Mouse (Mus musculus) central nervous system, embryonic 11.5 days (tissue): ENCODE results near the gene Pdcd11. TPM values are rescaled to one million over a fixed set of nuclear protein-coding genes. Genes with fewer than 3 reads are reported as not detected.

Source experiments
- polyA plus RNA-seq: library from polyadenylated mRNA; depleted of rRNA; stranded (reverse); fragments of >200 nt; gene quantifications from 2 replicates; pipeline ENCODE4 v1.2.3, GENCODE M21; 2012; rRNA removed

Pdcd11 gene
- 23.1 and 32.7 TPM in 2 replicates for polyA plus RNA-seq

DNA sequence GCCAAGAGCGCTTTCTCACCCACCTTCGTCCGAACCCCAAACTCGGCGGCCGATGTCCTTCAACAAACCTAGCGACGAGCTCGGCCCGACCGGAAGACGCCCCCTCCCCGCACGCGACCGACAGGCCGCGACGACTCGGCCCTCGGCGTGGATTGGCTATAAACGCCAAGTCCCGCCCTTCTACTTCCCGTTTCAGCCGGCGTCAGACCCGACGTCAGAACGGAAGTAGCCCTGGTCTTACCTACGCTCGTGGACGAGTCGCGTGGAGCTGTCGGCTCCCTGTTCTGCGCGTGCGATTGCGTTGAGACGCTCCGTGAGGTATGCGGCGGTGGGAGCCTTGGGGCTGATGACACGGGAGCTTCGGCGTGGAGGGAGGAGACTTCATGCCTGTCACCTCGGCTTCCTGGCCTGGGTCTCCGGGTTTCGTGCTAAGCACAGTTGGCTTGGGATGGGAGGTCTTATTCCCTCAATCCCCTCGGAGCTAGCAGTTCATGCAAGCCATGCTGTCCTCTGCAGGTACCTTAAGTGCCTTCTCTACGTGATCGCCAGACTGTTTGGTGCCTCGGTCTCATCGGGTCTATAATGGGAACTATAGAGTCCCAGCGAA lies at the start of gene Pdcd11, which contains the start of gene Usmg5:
Gene Pdcd11 (plus strand): TSS at position 219 of the 607 bp plus-strand sequence.
Gene Usmg5 (minus strand): TSS at position 98 of the 607 bp plus-strand sequence.

DNA sequence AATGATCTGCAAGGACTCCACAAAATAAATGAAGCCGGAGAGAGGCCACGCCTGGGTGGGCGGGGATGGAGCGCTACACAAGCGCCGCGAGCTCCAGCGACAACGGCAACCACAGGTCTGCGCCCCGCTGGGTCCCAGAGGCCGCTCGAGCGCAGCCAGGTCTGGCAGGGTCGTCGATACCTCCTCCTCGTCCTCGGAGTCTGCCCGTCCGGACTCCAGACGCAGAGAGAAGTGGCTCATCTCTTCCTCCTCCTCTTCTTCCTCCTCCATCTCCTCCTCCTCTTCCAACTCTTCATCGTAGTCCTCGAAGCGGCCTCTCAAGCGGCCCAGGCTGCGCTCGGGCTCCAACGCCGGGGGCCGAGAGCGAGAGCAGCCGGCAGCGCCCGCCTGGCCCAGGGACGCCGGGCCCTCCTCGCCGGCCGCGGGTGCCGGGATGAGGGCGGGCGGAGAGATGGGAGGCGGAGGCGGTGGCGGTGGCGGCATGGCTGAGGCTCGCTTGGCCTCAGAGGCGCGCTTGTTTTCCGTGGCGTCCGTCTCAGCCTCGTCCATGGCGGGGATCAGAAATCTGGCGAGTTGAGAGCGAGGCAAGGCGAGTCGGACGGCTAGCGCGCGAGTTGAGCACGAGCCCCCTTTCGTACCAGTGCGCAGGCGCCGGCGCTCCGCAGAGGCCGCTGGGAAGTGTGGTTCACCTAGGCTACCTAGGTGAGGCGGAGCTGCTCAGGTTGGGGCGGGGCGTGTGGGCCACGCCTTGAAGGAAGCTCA lies 40.1 kb upstream of the Pdcd11 start, which contains the start of gene Pcgf6:
Gene Pcgf6 (minus strand): TSS at position 636 of the 762 bp plus-strand sequence.

DNA sequence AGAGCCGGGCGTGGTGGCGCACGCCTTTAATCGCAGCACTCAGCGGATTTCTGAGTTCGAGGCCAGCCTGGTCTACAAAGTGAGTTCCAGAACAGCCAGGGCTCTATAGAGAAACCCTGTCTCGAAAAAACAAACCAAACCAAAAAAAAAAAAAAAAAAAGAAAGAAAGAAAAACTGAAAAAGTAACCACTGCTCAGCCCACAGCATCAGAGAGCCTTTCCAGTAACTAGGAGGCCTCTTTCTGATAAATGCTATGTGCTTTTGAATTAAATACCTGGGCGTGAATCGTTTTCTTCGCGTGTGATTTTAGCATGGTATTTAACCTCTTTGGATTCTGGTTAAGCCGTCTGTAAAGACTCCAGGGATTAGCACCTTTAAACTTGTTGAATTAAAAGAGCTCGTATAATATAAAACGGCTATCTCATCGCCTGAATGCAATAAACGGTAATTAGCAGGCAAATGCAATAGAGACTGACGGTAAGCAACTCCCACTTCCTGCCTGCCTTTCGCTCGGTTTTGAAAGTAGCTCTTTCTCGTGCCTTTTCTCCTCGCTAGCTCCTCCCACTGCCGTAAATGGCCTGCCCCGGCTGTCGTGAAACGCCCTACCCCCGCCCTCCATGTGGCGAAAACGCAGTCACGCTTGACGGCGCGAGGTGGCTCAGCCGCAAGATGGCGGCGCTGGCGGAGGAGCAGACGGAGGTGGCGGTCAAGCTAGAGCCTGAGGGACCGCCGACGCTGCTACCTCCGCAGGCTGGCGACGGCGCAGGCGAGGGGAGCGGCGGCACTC lies 23.3 kb upstream of the Pdcd11 start, which contains the start of gene Taf5:
Gene Taf5 (plus strand): TSS at position 651 of the 787 bp plus-strand sequence.

DNA sequence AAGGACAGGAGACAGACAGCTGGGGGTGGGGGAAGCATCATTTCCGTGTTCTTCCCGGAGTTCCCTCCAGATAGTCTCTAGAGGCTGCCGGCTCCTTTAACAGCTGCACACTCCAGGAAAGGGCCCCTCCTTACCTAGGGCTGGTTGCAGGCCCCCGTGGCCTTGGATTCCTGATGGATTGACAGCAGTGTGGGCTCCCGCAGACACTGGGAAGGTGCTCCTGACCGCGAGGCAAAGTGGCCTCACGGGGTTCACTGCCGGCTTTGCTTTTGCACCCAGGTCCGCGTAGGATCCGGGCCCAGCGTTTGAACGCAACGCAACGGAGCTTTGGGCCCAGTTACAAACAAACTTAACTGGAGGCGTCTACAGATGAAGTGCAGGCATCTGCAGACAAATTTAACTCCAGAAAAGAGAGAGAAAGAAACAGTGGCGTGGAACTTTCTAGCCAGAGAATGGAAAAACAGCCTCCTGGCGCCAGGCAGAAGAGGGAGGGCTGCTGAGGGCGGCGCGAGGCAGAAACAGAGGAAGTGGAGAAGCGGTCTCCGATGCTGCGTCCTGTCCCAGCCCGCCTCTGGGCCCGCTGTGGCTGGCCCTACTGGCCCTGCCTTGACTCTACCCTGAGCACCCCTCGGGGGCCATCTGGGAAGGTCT lies 47.3 kb downstream of the Pdcd11 start, which contains the start of gene Calhm2:
Gene Calhm2 (minus strand): TSS at position 524 of the 651 bp plus-strand sequence.

DNA sequence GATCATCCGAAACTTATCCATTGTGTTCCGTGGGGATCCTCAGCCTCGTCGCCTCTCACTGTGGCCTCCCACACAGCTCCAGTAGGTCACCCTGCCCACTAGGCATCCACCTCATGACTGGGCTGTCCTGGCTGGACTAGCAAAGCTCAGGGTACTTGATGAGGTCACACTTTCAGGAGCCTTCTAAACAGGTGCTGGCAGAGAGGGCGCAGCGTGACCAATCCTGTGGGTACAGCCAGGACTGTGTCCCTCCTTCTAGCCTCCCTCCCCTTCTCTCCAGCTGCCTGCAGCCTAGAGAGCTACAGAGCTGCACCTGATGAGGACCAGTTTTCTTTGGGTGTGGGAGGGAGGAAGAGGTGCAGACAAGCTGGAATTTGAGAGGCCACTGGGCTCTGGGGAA lies 53.6 kb downstream of the Pdcd11 start, which contains the start of gene Calhm1:
Gene Calhm1 (minus strand): TSS at position 101 of the 400 bp plus-strand sequence.

DNA sequence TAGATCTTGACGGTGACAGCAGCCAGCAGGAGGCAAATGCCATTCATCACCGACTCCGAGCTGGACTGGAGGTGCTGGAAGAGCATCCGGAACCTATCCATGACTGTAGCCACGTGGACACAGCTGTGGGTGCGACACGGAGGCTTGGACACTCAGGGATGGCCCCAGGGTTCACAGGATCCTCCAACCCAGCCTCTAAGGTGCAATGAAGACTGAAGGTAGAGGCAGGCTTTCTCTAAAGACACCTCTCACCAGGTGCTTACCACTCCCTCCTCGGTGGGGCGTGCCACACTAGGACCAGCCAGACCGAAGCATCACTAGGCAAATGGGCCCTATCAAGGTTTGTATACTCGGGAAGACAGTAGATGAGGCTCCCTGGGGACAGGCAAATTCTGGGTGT lies 67.1 kb downstream of the Pdcd11 start, which contains the start of gene Calhm3:
Gene Calhm3 (minus strand): TSS at position 101 of the 400 bp plus-strand sequence.

DNA sequence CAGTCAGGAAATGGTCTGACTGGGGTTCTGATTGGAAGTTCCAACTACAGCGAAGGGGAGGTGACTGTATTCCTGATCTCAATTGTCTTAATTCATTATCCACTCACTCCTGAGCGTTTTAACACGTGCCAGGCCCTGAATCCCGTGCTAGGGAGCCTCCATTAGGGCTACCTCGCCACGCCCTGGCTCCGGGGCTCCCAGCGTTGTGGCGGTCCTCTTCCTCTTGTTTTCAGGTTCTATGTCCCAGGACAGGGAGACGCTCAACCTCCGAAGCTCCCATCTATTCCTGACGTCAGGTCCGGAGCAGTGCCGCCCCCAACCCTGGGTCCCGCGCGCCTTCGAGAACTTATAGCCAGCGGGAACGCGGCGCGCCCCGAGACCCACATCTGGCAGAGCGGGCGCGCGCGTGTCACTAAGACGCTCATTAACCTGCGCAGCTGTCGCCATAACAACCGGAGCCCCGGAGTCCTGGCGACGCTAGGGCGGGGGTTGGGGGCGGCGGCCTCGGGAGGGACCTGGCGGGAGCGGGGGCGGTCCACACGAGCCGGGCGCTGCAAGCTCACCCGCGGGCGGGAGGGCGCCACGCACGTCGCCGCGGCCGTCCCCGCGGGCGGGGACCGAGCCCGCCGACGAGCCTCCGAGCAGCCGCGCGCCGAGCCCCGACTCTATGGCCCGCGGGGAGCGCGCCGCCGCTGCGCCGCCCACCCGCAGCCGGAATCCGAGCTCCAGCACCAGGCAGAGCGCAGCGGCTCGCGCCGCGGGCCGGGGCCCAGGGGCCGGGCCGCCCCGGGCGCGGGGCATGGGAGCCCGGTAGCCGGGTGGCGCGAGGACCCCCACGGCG lies 88.1 kb downstream of the Pdcd11 start, which contains the start of gene Neurl1a:
Gene Neurl1a (plus strand): TSS at position 390 of the 841 bp plus-strand sequence.

Other genes starting within 250 kb of the Pdcd11 start
- gene Ina, start 76.1 kb upstream of the Pdcd11 start, polyA plus RNA-seq: 142 and 200 TPM in 2 replicates
- 36.3 and 43.4 TPM in 2 replicates for gene Nt5c2, start 75.6 kb upstream of the Pdcd11 start, polyA plus RNA-seq
- 45.2 and 49.3 TPM in 2 replicates for gene Pcgf6, start 39.9 kb upstream of the Pdcd11 start, polyA plus RNA-seq
- gene Taf5, start 23.0 kb upstream of the Pdcd11 start, polyA plus RNA-seq: 7.4 and 11.7 TPM in 2 replicates
- gene Usmg5, start 121 bp upstream of the Pdcd11 start, polyA plus RNA-seq: 336 and 675 TPM in 2 replicates
- 1.0 and 2.4 TPM in 2 replicates for gene Calhm2, start 47.5 kb downstream of the Pdcd11 start, polyA plus RNA-seq
- gene Calhm1, start 53.5 kb downstream of the Pdcd11 start, polyA plus RNA-seq: not detected in 2 replicates
- not detected in 2 replicates for gene Calhm3, start 67.0 kb downstream of the Pdcd11 start, polyA plus RNA-seq
- gene Neurl1a, start 88.1 kb downstream of the Pdcd11 start, polyA plus RNA-seq: 3.3 and 6.5 TPM in 2 replicates